Mouse (Mus musculus) gastrocnemius, postnatal 25 days (tissue): Measurements from ENCODE around the gene Cd5. TPM values are rescaled to one million over a fixed set of nuclear protein-coding genes. Genes with fewer than 3 reads are reported as not detected.

Experiments used
- DNase-seq: peaks from one replicate; pipeline ENCODE4 v3.0.0; 2022
- long read RNA-seq, 2 experiments: library from polyadenylated mRNA; stranded (forward); transcript quantifications; one replicate each; pipeline ENCODE4 v2.0.0; 2021
- total RNA-seq, 2 experiments: library from RNA; stranded (reverse); gene quantifications; 1 replicate in 1 of 2; 2 replicates in 1 of 2; pipeline ENCODE4 v1.2.3; 2021

Gene Cd5
- total RNA-seq, result under 1 TPM in 1 of 2 experiments, not detected in 1; 0.19 TPM
- long read RNA-seq, experiment 1, result 0 reads
- long read RNA-seq, experiment 2, result 0 reads

DNA sequence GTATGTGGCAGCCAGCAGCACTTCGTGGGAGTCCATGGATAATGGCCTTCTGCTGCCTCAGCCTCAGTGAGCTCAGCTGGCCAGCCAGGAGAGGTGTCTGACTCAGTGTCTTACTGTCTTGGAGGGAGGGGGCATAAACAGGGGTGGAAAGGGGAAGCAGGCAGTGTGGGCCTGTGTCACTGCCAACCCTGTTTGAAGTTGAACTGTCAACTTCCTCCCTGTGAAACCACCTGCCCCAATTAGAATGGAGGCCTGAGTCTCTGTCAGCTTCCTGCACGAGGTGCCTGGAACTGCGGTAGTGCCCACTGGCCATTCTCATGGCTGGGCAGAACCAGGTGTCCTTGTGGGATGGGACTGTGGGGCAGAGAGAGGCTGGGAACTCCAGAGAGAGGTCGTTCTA lies at the start of gene Cd5:
Gene Cd5, minus strand, starts transcription at position 192 of the 400 bp plus-strand sequence.
- DNase-seq, result no peak

- no peak for DNase-seq
These were observed 49.4 kb upstream of the Cd5 start for GRCm38 (mm10) chr19:10788242-10788641.

GRCm38 (mm10) chr19:10787406-10787805 lies 48.6 kb upstream of the Cd5 start:
- DNase-seq, result no peak

- DNase-seq, result peak; percentile 82
These were observed 48.0 kb upstream of the Cd5 start for GRCm38 (mm10) chr19:10786753-10787152.

- DNase-seq, result no peak
These were observed 46.1 kb upstream of the Cd5 start for GRCm38 (mm10) chr19:10784796-10785459.

DNA sequence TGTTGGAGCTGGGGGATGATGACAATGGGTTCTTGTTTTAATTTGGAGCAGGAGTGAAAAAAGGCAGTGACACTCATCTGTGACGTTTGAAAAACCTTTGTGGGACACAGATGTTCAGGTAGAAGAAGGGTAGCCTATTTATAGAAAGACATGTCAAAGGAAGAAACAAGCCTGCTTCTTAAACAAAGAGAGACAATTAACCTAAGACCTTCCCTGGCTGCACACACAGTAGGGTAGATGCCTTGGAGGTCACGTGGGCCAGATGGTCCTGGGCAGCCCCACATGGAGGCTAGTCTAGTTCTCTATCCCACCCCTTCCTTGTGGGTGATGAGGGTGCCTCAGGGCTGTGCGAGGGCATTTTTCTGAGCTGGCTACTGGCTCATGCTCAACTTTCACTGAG lies 45.3 kb upstream of the Cd5 start:
- no peak for DNase-seq

GRCm38 (mm10) chr19:10783168-10783567 lies 44.4 kb upstream of the Cd5 start:
- no peak for DNase-seq

DNA sequence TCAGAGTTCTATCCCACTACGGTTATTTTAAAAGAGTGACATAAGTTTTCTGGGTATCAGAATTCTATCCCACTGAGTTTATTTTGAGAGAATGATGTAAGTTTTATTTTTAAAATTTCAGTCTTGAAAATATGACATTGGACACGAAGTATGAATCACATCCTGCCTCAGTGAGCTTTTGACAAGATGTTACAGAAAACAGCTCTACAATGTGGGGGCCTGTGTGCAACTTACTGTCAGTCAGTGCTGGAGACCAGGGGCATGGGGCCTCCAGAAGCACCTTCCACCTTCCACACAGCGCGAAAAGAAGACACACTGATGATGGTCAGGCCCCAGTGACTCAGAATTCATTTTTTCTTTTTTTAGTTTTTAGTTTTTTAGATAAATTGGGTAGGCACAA lies 42.8 kb upstream of the Cd5 start:
- no peak for DNase-seq

DNA sequence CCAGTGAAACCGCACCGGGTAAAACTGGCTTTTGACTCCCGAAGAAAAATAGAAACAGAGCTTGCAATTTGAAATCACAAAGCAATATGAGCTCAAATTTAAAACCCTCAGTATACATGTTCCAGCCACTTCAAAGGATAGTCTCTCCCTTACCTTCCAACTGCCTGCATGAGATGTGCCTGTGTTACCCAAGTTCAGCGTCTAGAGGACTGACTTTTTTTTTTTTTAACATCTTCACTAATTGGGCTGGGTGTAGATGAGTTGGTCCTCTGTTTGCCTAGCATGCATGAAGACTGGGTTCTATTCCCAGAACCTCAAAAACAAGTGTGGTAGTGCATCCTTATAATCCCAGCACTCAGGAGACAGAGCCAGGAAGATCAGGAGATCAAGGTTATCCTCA lies 38.1 kb upstream of the Cd5 start:
- DNase-seq, result no peak

DNA sequence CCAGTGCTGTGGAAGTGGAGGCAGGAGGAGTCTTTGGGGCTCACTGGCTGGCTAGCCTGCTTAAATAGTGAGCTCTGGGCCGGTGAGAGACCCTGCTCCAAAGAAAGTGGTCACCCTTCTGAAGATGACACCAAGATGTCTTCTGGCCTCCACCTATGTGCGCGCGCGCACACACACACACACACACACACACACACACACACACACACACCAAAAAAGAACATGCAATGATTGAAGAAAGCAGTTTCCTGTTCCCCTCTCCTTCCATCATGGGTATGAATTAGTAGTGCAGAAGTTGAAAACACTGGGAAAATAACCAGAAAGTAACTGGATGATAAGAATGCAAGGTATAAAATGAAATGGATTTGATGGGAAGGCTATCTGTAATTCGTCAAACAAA lies 35.3 kb upstream of the Cd5 start:
- DNase-seq, result no peak

GRCm38 (mm10) chr19:10773384-10773783 lies 34.6 kb upstream of the Cd5 start:
- DNase-seq, result no peak

DNA sequence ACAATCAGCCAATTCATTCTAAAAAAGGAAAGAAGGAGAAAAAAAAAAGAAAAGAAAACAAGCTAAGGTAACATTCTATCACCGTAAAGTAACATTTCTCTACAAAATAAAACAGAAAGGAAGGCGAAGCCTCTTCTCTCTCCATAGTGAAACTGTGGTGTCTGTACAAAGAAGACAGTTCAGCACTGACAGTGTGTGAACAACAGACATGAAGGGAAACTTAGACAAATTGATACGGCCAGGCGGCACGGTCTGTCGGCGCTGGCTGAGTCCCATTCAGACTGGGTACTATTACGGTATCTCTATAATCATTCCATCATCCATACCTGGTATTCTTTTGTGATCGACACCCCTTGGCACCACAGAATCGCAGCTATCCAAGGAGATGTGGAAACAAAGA lies 34.1 kb upstream of the Cd5 start:
- DNase-seq, result no peak

GRCm38 (mm10) chr19:10771995-10772394 lies 33.2 kb upstream of the Cd5 start:
- DNase-seq, result no peak

- no peak for DNase-seq
These were observed 30.8 kb upstream of the Cd5 start for GRCm38 (mm10) chr19:10769429-10770195.

- DNase-seq, result no peak
These were observed 30.1 kb upstream of the Cd5 start for GRCm38 (mm10) chr19:10768694-10769428.

DNA sequence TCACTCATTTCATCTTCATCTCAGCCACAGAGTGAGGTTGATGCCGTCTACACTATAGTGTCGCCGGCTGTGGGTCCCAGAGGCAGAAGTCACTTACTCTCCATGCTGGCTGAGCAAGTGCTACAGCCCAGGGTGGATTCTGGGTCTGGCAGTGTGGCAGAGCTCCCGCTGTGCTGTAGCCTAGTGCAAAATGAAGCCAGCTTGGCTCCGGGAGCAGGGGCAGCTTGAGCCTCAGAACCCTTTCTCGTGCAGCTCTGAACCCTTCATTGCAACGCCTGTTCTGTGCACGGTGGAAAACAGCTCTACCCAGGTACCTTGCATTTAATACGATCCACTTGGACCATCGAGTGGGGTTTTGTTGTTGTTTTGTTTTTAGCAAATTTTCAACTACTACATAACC lies 28.8 kb upstream of the Cd5 start:
- DNase-seq, result no peak

- DNase-seq, result no peak
These were observed 24.7 kb upstream of the Cd5 start for GRCm38 (mm10) chr19:10763381-10764031.

- DNase-seq, result no peak
These were observed 23.7 kb upstream of the Cd5 start for GRCm38 (mm10) chr19:10762468-10762867.

DNA sequence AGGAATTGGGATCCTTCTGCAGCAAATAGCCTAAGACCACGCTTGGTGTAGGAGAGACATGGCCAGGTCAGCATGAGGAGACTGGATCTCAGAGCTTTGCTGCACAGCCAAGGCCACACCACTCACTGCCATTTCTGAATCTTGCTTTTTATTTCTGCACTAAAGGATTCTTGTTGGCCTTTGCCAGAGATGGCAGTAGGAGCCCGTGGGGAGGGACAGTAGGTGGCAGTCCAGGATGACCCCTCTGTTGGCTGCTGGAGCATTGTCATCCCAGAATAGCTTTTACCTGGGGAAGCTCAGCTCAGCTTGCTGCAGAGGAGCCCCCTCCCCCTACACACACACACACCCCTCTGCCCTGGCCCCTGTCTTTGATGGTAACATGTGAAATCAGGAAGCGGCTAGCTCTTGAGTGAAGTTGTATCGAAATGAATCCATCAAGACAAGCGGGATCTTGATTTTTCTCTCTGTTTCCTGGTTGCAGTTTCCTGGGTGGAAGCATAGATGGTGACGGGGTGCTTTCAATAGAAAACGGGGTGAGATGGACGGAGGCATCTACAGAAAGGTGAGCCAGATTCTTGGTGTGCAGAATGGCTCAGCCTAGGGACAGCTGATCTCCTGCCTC lies 23.1 kb upstream of the Cd5 start:
- DNase-seq, result no peak

DNA sequence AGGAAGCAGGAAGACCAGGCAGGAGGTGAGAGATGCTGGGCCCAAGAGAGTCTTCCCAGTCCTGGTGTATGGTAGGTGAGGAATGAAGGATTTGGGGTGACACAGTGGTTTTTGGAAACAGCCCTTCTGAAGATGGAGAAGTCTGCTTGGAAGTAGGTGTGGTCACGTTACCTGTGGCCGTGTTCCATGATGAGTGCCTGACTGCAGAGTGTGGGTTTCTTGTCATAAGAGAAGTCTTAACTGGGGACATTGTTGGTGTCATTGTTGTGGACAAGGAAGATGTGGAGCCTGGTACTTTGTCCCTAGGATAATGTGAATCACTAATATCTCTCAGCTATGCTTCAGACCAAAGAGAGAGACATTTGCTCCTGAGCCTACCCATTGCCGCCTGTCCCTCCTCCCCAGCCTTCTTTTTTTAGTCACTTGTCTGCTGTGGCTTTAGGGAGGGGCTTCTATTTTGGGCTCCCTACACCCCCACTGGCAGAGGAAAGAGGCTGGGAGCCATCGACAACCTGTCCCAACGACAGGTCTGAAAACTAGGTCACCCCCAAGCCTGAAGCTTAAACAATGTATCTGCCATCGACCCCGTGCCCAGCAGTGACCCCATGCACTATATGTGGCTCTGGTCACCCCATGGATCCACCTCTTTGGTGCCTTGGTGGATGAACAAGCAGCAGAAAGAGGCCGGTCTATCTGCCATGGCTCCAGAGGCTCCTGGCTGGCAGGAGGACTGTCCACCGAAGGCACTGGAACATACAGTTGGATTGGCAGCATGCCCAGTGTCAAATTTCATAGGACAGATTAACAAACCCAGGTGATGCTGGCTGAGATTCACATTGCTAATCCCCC lies 21.4 kb upstream of the Cd5 start:
- peak; percentile 76 for DNase-seq

- DNase-seq, result no peak
These were observed 20.7 kb upstream of the Cd5 start for GRCm38 (mm10) chr19:10759525-10759924.
